Mouse (Mus musculus): ENCODE data around the gene Nemp1. TPM values are rescaled to one million over a fixed set of nuclear protein-coding genes. Genes with fewer than 3 reads are reported as not detected.
A peak's percentile ranks its signal among the peaks of the same experiment; 100 is the strongest.
"Not testable (repeated sequence)": the region's sequence is repeated elsewhere in the genome, so short reads cannot be mapped to it uniquely, and the experiment has no call there.

Nemp1 gene
- total RNA-seq, 1 experiment from 2014 or later, result 43.0 TPM

GRCm38 (mm10) chr10:127641861-127642771, 24.6 kb upstream of the Nemp1 start:
- ATAC-seq (replicated peaks in 1 of 2; ENCODE audit: insufficient read depth in 1 of 2, low FRiP score in 2 of 2, low TSS enrichment in 1 of 2, low read depth in 1 of 2, poor library complexity in 2 of 2, severe bottlenecking in 2 of 2), result peak; percentile 43 to 52

- peak; percentile 88 to 89 for ATAC-seq (replicated peaks in 1 of 2; ENCODE audit: insufficient read depth in 1 of 2, low FRiP score in 2 of 2, low TSS enrichment in 1 of 2, low read depth in 1 of 2, poor library complexity in 2 of 2, severe bottlenecking in 2 of 2)
Observed at GRCm38 (mm10) chr10:127642772-127643552, 23.7 kb upstream of the Nemp1 start, which contains the start of gene Stat6. Gene Stat6 (plus strand): TSS chr10:127642986.

- ATAC-seq (replicated peaks in 1 of 2; ENCODE audit: insufficient read depth in 1 of 2, low FRiP score in 2 of 2, low TSS enrichment in 1 of 2, low read depth in 1 of 2, poor library complexity in 2 of 2, severe bottlenecking in 2 of 2), result peak; percentile 46 to 55
Observed at GRCm38 (mm10) chr10:127643553-127644238, 23.0 kb upstream of the Nemp1 start.

DNA sequence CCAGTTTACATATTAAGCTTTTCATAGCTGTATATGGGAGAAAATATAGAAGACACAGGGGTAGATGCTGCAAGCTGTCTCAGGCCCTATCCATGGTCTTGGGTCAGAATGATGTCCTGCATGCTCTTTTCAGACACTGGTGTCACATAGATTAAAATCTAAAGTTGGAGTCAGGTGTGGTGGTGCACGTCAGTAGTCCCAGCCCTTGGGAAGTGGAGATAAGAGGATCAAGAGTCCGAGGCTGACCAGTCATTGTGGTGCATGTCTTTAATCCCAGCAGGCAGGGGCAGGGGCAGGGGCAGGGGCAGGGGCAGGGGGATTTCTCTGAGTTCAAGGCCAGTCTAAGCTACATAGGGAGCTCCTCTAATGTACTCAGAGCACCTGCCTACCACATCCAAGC, 20.9 kb upstream of the Nemp1 start:
- ATAC-seq (replicated peaks in 1 of 2; ENCODE audit: insufficient read depth in 1 of 2, low FRiP score in 2 of 2, low TSS enrichment in 1 of 2, low read depth in 1 of 2, poor library complexity in 2 of 2, severe bottlenecking in 2 of 2), result no peak

DNA sequence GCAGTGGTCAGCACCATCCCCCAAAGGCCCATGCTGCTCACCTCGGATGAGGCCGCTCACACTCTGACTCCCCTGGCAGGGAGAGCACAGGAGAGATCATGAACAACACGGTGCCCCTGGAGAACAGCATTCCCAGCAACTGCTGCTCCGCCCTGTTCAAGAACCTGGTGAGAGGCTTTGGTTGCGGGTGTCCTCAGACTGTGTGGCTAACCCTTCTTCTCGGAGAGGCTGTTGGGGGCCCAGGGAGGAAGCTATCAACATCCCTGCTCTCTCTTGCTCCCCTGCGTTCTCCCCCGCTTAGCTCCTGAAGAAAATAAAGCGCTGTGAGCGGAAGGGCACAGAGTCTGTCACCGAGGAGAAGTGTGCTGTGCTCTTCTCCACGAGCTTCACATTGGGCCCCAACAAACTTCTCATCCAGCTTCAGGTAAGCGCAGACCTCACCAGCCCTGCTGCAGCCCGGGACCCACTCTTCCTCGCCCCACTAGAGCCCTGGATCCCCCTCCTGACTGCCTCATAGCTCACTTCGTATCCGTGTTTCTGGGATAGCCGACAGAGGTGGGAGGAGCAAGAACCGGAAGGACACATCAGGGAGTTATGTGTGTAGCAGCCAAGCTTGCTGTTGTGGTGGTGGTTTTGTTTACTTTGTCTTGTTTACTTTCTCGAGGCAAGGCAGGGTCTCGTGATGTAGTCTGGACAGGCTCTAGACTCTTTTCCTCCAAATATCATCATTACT, 13.6 kb upstream of the Nemp1 start:
- no peak for ATAC-seq (replicated peaks in 1 of 2; ENCODE audit: insufficient read depth in 1 of 2, low FRiP score in 2 of 2, low TSS enrichment in 1 of 2, low read depth in 1 of 2, poor library complexity in 2 of 2, severe bottlenecking in 2 of 2)

DNA sequence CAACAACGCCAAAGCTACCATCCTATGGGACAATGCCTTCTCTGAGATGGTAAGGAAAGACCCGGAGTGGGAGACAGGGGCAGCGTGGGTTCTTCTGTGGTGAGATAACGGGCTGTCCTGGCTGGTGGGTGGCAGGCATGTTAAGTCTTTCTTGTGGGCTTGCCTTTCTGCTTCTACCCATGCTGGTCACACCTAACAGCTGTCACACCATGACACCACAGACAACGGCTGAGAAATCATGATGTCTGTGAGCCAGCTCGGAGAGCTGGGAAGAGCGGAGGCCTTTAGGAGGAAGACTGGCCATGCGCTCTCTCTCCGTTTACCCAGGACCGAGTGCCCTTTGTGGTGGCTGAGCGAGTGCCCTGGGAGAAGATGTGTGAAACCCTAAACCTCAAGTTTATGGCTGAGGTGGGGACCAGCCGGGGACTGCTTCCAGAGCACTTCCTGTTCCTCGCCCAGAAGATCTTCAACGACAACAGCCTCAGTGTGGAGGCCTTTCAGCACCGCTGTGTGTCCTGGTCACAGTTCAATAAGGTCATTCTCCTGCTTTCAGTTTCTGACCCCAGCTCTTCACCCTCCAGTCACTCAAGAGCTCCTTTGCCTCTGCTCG, 11.6 kb upstream of the Nemp1 start:
- peak; percentile 60 to 62 for ATAC-seq (replicated peaks in 1 of 2; ENCODE audit: insufficient read depth in 1 of 2, low FRiP score in 2 of 2, low TSS enrichment in 1 of 2, low read depth in 1 of 2, poor library complexity in 2 of 2, severe bottlenecking in 2 of 2)

GRCm38 (mm10) chr10:127657617-127658016, 9.1 kb upstream of the Nemp1 start:
- ATAC-seq (replicated peaks in 1 of 2; ENCODE audit: insufficient read depth in 1 of 2, low FRiP score in 2 of 2, low TSS enrichment in 1 of 2, low read depth in 1 of 2, poor library complexity in 2 of 2, severe bottlenecking in 2 of 2), result not testable (repeated sequence)

- peak in 1 of 2 experiments; percentile 16; a peak in 1 of 4 replicates for ATAC-seq (replicated peaks in 1 of 2; ENCODE audit: insufficient read depth in 1 of 2, low FRiP score in 2 of 2, low TSS enrichment in 1 of 2, low read depth in 1 of 2, poor library complexity in 2 of 2, severe bottlenecking in 2 of 2)
Observed at GRCm38 (mm10) chr10:127658076-127658475, 8.6 kb upstream of the Nemp1 start.

GRCm38 (mm10) chr10:127659551-127659950, 7.2 kb upstream of the Nemp1 start:
- ATAC-seq (replicated peaks in 1 of 2; ENCODE audit: insufficient read depth in 1 of 2, low FRiP score in 2 of 2, low TSS enrichment in 1 of 2, low read depth in 1 of 2, poor library complexity in 2 of 2, severe bottlenecking in 2 of 2), result no peak

- ATAC-seq (replicated peaks in 1 of 2; ENCODE audit: insufficient read depth in 1 of 2, low FRiP score in 2 of 2, low TSS enrichment in 1 of 2, low read depth in 1 of 2, poor library complexity in 2 of 2, severe bottlenecking in 2 of 2), result no peak
Observed at GRCm38 (mm10) chr10:127661291-127661914, 5.3 kb upstream of the Nemp1 start.

DNA sequence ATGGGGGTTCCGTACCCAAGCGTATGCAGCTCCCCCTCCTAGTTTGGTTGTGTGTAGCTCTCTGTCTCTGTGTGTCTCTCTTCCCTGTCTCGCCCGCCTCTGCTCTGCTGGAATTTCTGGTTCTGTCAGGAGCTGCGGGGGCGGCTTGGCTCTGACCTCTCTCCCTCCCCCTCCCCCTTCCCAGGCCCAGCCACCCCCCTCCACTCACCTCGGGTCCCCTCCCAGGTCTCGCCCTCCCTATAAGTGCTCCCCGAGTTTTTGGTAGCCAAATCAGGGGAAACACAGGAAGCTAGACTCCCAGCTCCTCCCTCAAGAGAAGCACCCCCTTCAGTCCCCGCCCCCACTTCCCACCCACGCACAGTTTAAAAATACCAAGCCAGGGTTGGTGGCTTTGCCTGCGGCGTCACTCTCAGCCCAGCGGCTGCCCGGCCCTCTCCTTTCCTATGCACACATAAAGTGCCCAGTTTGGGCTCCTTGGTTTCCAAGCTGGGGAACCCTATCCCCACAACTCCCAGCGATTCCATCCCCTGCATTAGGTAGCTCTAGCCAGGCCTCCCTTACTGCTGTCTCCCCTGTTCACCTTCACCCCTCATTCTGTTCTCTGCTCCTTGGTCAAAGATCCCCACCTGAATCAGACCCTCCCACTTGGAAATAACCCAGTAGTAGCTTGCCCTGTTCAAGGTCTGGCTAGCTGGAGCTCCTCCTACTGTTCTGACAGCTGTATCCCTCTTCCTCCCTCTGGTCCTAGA, 4.6 kb upstream of the Nemp1 start:
- ATAC-seq (replicated peaks in 1 of 2; ENCODE audit: insufficient read depth in 1 of 2, low FRiP score in 2 of 2, low TSS enrichment in 1 of 2, low read depth in 1 of 2, poor library complexity in 2 of 2, severe bottlenecking in 2 of 2), result peak; percentile 12 to 23; a peak in 1 of 4 replicates

GRCm38 (mm10) chr10:127662666-127663253, 3.9 kb upstream of the Nemp1 start:
- no peak for ATAC-seq (replicated peaks in 1 of 2; ENCODE audit: insufficient read depth in 1 of 2, low FRiP score in 2 of 2, low TSS enrichment in 1 of 2, low read depth in 1 of 2, poor library complexity in 2 of 2, severe bottlenecking in 2 of 2)

- ATAC-seq (replicated peaks in 1 of 2; ENCODE audit: insufficient read depth in 1 of 2, low FRiP score in 2 of 2, low TSS enrichment in 1 of 2, low read depth in 1 of 2, poor library complexity in 2 of 2, severe bottlenecking in 2 of 2), result no peak
Observed at GRCm38 (mm10) chr10:127663590-127663989, 3.1 kb upstream of the Nemp1 start.

DNA sequence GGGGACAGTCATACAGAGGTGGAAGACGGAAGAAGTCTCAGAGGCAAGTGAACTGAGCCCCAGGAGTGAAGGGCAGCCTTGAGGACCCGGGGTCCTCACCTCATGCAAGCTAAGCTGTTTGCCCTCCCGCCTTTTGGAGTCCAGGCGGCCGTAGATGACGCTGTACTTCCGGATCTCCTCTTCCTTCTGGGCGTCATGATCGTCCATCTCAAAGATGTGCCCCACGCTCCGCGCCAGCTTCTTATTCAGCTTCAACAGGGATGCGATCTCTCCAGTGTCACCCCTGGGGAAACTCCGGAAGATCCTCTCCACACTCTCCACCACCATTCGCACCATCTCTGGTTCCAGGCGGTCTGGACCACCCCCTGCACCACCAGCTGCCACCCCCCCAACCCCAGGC, 2.5 kb upstream of the Nemp1 start:
- ATAC-seq (replicated peaks in 1 of 2; ENCODE audit: insufficient read depth in 1 of 2, low FRiP score in 2 of 2, low TSS enrichment in 1 of 2, low read depth in 1 of 2, poor library complexity in 2 of 2, severe bottlenecking in 2 of 2), result no peak

DNA sequence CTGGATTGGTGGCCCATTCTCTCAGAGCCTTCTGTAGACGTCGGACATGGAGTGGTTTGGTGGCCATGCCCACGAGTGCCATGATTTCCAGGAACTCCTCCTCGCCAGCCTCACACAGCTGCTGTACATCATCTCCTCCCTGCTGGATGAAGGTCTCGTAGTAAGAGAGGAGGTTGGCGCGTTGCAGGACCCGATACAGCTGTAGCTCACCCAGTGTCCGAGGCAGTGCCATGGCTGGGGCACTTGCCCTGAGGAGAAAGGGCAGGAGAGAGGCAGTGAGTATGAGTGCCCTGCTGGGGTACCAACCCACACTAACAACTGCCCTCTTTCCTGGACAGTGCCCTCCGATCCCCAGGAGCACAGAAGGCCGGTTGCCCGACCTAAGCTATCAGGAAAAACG, 1.8 kb upstream of the Nemp1 start:
- ATAC-seq (replicated peaks in 1 of 2; ENCODE audit: insufficient read depth in 1 of 2, low FRiP score in 2 of 2, low TSS enrichment in 1 of 2, low read depth in 1 of 2, poor library complexity in 2 of 2, severe bottlenecking in 2 of 2), result no peak

Measured in hematopoietic stem cell, adult 5-6 weeks (primary cell).